Mouse (Mus musculus) spleen, adult 2 months (tissue): ENCODE measurements at regions not wholly inside any gene's neighbourhood (a gene's known extent, or its start where the extent isn't known, plus 50 kb on each side); places are given as distances from the start of the nearest gene placed in this dataset.

Source experiments
- DNase-seq, 2 experiments: peaks; one replicate each; pipeline versions ENCODE4 v3.0.0 to v3.0.0-alpha.2; 2012 to 2021; ENCODE audit warnings: low spot score in 2 of 2, low read depth in 1 of 2
- H3K27ac ChIP-seq: fragments of 200-500 bp; 2 replicates; pipeline ENCODE4 v1.5.1; 2012; ENCODE audit warnings: low read length, inconsistent platforms; ENCODE audit not compliant: insufficient read depth
- H3K27me3 ChIP-seq: fragments of 200-500 bp; 2 replicates; pipeline ENCODE4 v1.6.1; 2012; ENCODE audit warnings: mild to moderate bottlenecking, moderate library complexity, low read length, inconsistent platforms; ENCODE audit not compliant: control insufficient read depth, insufficient read depth
- H3K36me3 ChIP-seq: fragments of 200-500 bp; 2 replicates; pipeline ENCODE4 v1.6.1; 2012; ENCODE audit warnings: mild to moderate bottlenecking, low read length, inconsistent platforms; ENCODE audit not compliant: control insufficient read depth, insufficient read depth
- H3K4me1 ChIP-seq: fragments of 200-500 bp; 2 replicates; pipeline ENCODE4 v1.6.1; 2011; ENCODE audit warnings: inconsistent platforms; ENCODE audit not compliant: control insufficient read depth, insufficient read depth, insufficient read length
- H3K4me3 ChIP-seq: fragments of 200-500 bp; 2 replicates; pipeline ENCODE4 v1.5.1; 2011; ENCODE audit warnings: mild to moderate bottlenecking, inconsistent platforms; ENCODE audit not compliant: insufficient read depth, insufficient read length; ENCODE audit errors: extremely low read depth
- CTCF ChIP-seq: fragments of 200-500 bp; IDR thresholded peaks from 2 replicates; pipeline ENCODE4 v1.5.1; 2011; ENCODE audit warnings: mild to moderate bottlenecking, inconsistent platforms; ENCODE audit not compliant: insufficient read depth, insufficient read length, insufficient replicate concordance; ENCODE audit errors: extremely low read depth
- POLR2A ChIP-seq: fragments of 200-500 bp; IDR thresholded peaks from 2 replicates; pipeline ENCODE4 v1.6.1; 2011; ENCODE audit warnings: low read depth, low read length, inconsistent platforms
- WGBS: fragments of 180-500 bp; shearing (Covaris S2); methylation state at CpG from one replicate; pipeline ENCODE4 v1.1.7; 2018; 5-methylcytosine and 5-hydroxymethylcytosine counted together

DNA sequence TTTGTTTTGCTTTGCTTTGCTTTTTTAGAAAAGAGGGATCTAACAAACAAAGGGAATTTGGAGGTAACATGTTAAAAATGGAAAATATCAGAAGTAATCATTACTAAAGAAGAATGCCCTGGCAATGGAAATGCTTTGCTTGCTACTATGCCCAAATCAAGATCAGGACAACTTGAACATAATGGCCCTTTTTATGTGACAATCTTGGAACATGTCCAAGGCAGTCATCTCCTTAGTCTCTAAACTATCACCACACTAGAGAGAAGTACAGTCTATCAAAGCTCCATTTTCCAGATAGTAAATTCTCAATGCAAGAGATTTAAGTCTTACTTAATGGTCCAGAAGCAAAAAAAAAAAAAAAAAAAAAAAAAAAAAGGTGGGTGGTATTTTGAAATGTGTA lies 492.9 kb downstream of the Cenpc1 start:
- Histone ChIP-seq H3K4me3 (no peak overlapping the region), H3K27ac (no peak overlapping the region), H3K4me1 (no peaks in the 10 kb centered on the region), H3K27me3 (no peaks in the 10 kb centered on the region), H3K36me3 (no peaks in the 10 kb centered on the region)
- no peak for TF ChIP-seq CTCF
- no peak for TF ChIP-seq POLR2A
- DNase-seq = no peak

DNA sequence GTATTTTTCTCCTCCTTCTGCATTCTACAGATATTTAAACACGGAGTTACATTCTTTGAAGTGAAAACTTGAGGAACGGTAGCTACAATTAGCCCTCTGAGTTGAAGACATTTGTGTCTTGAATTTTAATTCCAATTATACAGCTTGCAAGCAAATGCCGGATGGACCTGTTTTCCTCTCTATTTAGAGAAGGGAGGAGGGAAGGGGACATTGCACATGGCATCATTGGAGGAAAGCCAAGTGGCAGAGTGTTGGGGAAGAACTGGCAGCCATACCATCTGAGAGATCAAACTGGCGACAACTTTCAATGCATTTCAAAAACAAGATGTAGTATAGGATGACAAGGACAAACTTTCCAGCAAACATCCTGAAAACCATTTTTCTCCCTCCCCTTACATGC lies 493.4 kb downstream of the Cenpc1 start:
- no peaks in the 10 kb centered on the region for H3K36me3 ChIP-seq
- H3K4me1 ChIP-seq = no peaks in the 10 kb centered on the region
- WGBS = 83% methylated on average over 4 of the region's 4 CpGs
- H3K4me3 ChIP-seq = no peak overlapping the region
- H3K27me3 ChIP-seq = no peaks in the 10 kb centered on the region
- no peak for DNase-seq
- TF ChIP-seq CTCF (no peak), POLR2A (no peak)
- no peak overlapping the region for H3K27ac ChIP-seq

DNA sequence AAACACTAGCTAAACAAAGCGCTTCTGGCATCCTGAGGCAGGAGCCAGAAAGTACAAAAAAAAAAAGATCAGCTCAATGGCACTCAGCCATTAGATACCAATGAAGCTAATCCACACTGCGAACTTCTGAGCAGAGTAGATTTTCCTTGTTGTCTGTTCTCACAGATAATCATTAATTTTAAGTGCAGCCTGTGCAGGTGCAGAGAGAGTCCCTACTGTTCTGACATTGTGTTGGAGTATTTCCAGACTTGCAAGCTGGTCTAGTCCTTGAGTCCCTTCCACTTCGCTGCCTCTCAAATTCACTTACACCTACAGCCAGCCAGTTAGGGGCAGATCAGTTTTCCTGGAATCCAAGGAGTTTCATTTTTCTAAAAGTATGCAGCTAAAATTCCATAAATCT lies 494.0 kb downstream of the Cenpc1 start:
- DNase-seq = no peak
- TF ChIP-seq POLR2A (no peak), CTCF (no peak)
- H3K4me3 ChIP-seq = no peak overlapping the region
- WGBS = 84% methylated on average over 3 of the region's 3 CpGs
- no peaks in the 10 kb centered on the region for H3K27me3 ChIP-seq
- H3K36me3 ChIP-seq = no peaks in the 10 kb centered on the region
- H3K4me1 ChIP-seq = no peaks in the 10 kb centered on the region
- no peak overlapping the region for H3K27ac ChIP-seq

DNA sequence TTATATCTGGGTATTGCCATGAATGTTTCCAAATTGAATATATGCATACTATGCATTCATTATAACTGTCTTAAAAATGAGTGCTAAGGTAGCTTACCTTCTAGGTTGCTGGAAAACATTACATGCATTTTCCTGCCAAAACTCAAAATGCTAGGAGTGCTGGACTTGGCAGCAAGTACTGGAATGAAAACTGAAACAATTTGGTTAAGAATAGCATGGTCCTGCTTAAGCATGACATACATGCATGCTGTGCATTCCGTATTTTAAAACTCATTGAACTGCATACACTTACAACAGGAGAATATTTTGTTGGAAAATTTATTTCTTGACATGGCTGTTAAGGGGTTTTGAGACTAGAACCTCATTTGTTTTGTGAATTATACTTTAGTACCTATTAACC lies 529.1 kb downstream of the Cenpc1 start:
- H3K4me1 ChIP-seq = no peaks in the 10 kb centered on the region
- H3K27ac ChIP-seq = no peak overlapping the region
- no peaks in the 10 kb centered on the region for H3K27me3 ChIP-seq
- 84% methylated on average over 1 of the region's 1 CpGs for WGBS
- H3K4me3 ChIP-seq = no peak overlapping the region
- H3K36me3 ChIP-seq = no peaks in the 10 kb centered on the region
- TF ChIP-seq POLR2A (no peak), CTCF (no peak)
- DNase-seq = no peak

DNA sequence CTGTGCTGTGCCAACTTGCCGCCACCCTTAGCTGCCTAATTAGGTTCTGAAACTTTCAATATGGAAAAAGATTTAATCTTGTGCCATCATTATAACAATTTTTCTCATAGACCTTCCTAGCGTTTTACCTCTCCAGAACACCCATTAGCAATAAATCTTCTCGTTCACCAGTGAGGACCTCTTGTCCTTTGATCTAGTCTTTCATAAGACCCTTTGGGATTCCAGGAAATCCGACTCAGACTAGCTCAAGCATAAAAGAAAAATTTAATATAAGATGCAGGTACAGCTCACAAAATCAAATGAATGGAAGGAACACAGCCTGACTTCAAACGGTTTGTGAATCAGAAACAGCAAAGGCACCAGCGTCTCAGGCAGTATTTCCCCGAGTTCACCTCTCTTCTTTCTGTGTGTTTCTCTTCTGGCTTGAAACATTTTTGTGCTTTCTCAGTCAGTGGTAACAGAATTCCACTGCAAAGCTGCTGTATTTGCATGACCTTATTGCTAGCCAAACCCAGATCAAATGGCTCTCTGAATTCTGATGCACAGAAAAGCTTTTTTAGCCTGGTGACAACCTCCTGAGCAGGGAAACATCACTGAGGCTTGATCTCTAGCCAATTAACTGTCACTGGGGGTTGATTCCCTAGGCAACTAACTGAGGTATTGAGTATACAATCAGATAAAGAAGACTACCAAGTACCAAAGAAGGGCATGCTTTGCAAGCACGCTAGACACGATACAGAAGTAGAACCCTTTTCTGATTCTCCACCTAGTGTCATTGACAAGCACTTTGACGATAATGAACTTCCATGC lies 539.8 kb downstream of the Cenpc1 start:
- 83% methylated on average over 10 of the region's 10 CpGs for WGBS
- Histone ChIP-seq H3K4me3 (no peak overlapping the region), H3K4me1 (no peaks in the 10 kb centered on the region), H3K27ac (no peak overlapping the region), H3K27me3 (no peaks in the 10 kb centered on the region), H3K36me3 (no peaks in the 10 kb centered on the region)
- no peak for DNase-seq
- TF ChIP-seq POLR2A (no peak), CTCF (no peak)

DNA sequence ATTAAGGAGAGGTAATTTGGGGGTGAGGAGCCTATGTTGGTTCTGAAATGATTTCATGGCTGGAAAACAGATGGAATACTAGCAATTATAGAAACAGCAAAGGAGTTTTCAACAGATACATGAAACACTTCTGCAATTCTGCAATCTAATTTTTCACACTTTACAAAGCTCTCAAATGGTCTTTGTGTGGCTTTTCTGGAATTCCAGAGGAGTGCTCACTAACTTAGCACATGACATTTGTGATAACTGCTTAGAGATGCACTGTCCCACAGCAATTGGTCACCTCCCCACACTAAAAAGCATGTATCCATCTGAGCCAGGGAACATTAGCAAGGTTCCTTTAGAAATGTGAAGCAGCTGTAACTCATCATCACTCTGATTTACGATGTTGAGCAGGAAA lies 560.1 kb downstream of the Cenpc1 start:
- DNase-seq = no peak
- no peak for TF ChIP-seq CTCF
- no peak for TF ChIP-seq POLR2A
- Histone ChIP-seq H3K4me1 (no peaks in the 10 kb centered on the region), H3K4me3 (no peak overlapping the region), H3K27ac (no peak overlapping the region), H3K36me3 (no peaks in the 10 kb centered on the region), H3K27me3 (no peaks in the 10 kb centered on the region)
- WGBS = 73% methylated on average over 1 of the region's 1 CpGs

DNA sequence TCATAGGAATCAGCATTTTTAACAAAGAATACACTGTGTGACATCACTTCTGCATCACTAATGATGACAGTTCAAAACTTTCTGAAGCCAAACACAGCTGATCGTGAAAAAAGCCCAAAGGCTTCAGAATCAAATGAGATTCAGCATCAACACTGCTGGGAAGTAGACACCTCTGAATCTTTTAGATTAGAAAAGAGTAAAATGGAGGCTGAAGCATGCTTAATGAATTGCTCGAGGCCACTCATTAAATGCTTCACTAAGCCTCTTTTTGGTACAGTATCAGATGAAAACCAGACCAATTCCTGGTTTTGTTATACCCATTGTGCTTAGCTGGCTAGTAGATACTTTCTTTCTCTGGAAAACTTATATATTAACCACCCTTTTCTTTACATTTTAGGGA lies 568.1 kb downstream of the Cenpc1 start:
- 68% methylated on average over 2 of the region's 2 CpGs for WGBS
- no peak for DNase-seq
- no peak overlapping the region for H3K4me3 ChIP-seq
- H3K27me3 ChIP-seq = no peaks in the 10 kb centered on the region
- no peaks in the 10 kb centered on the region for H3K36me3 ChIP-seq
- no peak overlapping the region for H3K27ac ChIP-seq
- no peaks in the 10 kb centered on the region for H3K4me1 ChIP-seq
- TF ChIP-seq CTCF (no peak), POLR2A (no peak)
